Mouse (Mus musculus) MEL (cell line): ENCODE measurements at regions not wholly inside any gene's neighbourhood (a gene's known extent, or its start where the extent isn't known, plus 50 kb on each side); places are given as distances from the start of the nearest gene placed in this dataset.

Experiments used
- CHD2 ChIP-seq: IDR thresholded peaks from 2 replicates; pipeline ENCODE4 v1.6.1; 2011; ENCODE audit warnings: low read length, improper control_type of control experiment
- CTCF ChIP-seq, 3 experiments: IDR thresholded peaks in 2 of 3; conservative IDR thresholded peaks in 1 of 3; 2 replicates each; pipeline ENCODE4 v1.5.1; 2011 to 2012; ENCODE audit warnings: low read length in 3 of 3, low read depth in 2 of 3, mild to moderate bottlenecking in 2 of 3, improper control_type of control experiment in 1 of 3, inconsistent platforms in 1 of 3, mixed read lengths in 1 of 3, moderate library complexity in 1 of 3; ENCODE audit not compliant: control insufficient read depth in 1 of 3, insufficient read depth in 1 of 3, poor library complexity in 1 of 3, severe bottlenecking in 1 of 3
- EP300 ChIP-seq, 2 experiments: IDR thresholded peaks; 2 replicates each; pipeline ENCODE4 v1.6.1; 2011; ENCODE audit warnings: improper control_type of control experiment in 2 of 2, low read length in 2 of 2, low read depth in 1 of 2, mild to moderate bottlenecking in 1 of 2
- HCFC1 ChIP-seq: IDR thresholded peaks from 2 replicates; pipeline ENCODE4 v1.6.1; 2012; ENCODE audit warnings: low read depth, mild to moderate bottlenecking, inconsistent platforms, low read length, improper control_type of control experiment, moderate library complexity
- MAFK ChIP-seq: IDR thresholded peaks from 2 replicates; pipeline ENCODE4 v1.6.1; 2011; ENCODE audit warnings: low read depth, mild to moderate bottlenecking, low read length, improper control_type of control experiment, borderline replicate concordance
- MYC ChIP-seq: IDR thresholded peaks from 2 replicates; pipeline ENCODE4 v1.6.1; 2011; ENCODE audit warnings: low read depth, mild to moderate bottlenecking, low read length, improper control_type of control experiment, moderate library complexity
- POLR2A ChIP-seq, 2 experiments: IDR thresholded peaks; 2 replicates each; pipeline ENCODE4 v1.6.1; 2011 to 2012; ENCODE audit warnings: low read length in 2 of 2, mild to moderate bottlenecking in 2 of 2, control low read depth in 1 of 2, improper control_type of control experiment in 1 of 2, low read depth in 1 of 2, moderate library complexity in 1 of 2; ENCODE audit not compliant: control insufficient read depth in 1 of 2, insufficient read depth in 1 of 2, poor library complexity in 1 of 2
- SMC3 ChIP-seq: IDR thresholded peaks from 2 replicates; pipeline ENCODE4 v1.6.1; 2011; ENCODE audit warnings: low read depth, low read length, improper control_type of control experiment
- ZC3H11A ChIP-seq: IDR thresholded peaks from 2 replicates; pipeline ENCODE4 v1.6.1; 2012; ENCODE audit warnings: low read depth, mild to moderate bottlenecking, inconsistent platforms, low read length, improper control_type of control experiment

DNA sequence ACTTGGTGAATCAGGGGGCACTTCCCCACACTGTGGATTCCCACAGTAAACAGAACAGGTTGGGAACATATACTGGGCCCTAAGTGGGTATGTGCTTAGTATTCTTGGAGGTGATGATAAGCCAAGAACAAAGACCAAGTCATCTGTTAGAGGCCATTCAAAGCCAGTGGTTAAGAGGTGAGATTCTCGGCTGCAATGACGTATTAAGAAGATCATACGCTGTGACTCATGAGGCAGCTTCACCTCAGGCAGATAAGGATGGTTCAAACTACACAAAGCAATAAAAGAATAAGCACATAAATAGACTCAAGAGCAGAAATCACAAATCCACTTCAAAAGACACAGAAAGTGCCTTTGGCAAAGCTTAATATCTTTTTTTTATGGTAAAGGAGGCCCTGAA lies 56.4 kb upstream of the Irx5 start:
- TF ChIP-seq CTCF (IDR thresholded peaks at IDR 0.05 in 2 of 3, conservative IDR thresholded peaks at IDR 0.05 in 1 of 3; ENCODE audit: control insufficient read depth in 1 of 3, insufficient read depth in 1 of 3, low read depth in 2 of 3, low read length in 3 of 3, poor library complexity in 1 of 3, severe bottlenecking in 1 of 3) (no peak), CHD2 (no peak), ZC3H11A (no peak), MYC (no peak), POLR2A (IDR thresholded peaks at IDR 0.05; ENCODE audit: control insufficient read depth in 1 of 2, insufficient read depth in 1 of 2, low read depth in 1 of 2, low read length in 2 of 2, poor library complexity in 1 of 2) (no peak), SMC3 (no peak), EP300 (IDR thresholded peaks at IDR 0.05; ENCODE audit: low read depth in 1 of 2, low read length in 2 of 2) (no peak), HCFC1 (no peak), MAFK (no peak)
